Mouse (Mus musculus) embryonic fibroblast, embryonic 13.5 days (primary cell): ENCODE results near the gene Evpl.

Source experiments
- CTCF ChIP-seq: IDR thresholded peaks from 2 replicates; pipeline ENCODE4 v1.5.1; 2011; ENCODE audit warnings: mild to moderate bottlenecking, control low read depth, low read length, moderate library complexity, borderline replicate concordance; ENCODE audit not compliant: insufficient read depth
- POLR2A ChIP-seq: IDR thresholded peaks from 2 replicates; pipeline ENCODE4 v1.6.1; 2011; ENCODE audit warnings: low read depth, mild to moderate bottlenecking, control low read depth, low read length, moderate library complexity

DNA sequence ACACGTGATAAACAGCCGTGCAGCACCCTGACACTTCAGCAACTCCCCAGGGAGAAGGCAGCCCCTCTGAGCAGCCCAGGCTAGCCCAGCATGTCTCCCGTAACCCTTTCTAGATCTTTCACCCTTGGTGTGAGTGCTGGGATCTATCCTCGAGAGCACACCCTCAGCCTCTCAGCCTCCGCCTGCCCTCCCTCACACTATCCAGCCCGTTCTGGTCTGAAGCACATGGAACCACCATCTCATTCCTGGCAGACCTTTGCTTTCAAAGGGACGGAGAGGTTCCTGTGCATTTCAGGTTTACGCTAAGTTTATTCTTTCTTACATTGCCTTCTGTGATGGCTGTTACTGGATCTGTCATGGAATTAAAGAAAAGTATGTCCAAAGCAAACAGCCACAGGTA, 6.7 kb upstream of the Evpl start:
- TF ChIP-seq CTCF (no peak), POLR2A (no peak)
